Comparison of ENCODE assay signal across 27 mouse cellular contexts in the genomic region with DNA sequence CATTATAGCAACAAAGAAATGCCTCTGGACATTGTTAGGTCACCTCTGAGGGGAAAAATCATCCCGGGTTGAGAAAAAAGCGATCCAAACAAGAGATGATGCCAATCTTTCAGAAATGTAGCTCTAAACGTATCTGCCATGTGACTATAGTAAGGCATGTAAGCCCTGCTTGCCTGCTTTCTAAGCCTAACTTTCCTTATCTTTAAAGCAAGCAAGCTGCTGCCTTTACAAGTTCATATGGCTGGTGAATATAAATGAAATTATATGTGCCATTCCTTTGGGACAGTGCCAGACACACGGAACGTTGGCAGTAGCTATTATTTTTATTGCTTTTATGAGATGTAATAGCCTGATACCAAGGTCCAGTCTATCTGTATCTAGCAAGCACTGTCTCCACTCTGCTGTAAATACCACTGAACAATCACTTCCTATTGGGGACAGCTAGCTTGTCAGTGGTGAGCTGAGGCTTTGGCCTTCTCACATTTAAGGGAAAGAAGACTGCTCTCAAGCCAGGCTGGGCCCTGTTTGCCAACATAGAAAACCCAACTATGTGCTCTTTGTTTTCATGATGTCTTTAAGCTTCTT.
"Had no signal": no experiment of that assay in that cellular context is flagged by ENCODE, and none has a peak within 500 bp of the region (broad histone marks: within the 10 kb centered on the region; RNA-seq: fewer than 3 reads in every experiment).

No protein-coding gene starts in this region.

- H3K9ac ChIP-seq: heart, embryonic 13.5 days; heart, embryonic 15.5 days; hindbrain, embryonic 12.5 days; hindbrain, embryonic 14.5 days; kidney, embryonic 15.5 days; limb, embryonic 12.5 days; liver, embryonic 13.5 days had no signal

- H3K4me2 ChIP-seq: heart, embryonic 11.5 days; heart, embryonic 13.5 days; heart, embryonic 15.5 days; hindbrain, embryonic 12.5 days; hindbrain, embryonic 14.5 days; kidney, embryonic 15.5 days; limb, embryonic 12.5 days; liver, embryonic 11.5 days; liver, embryonic 13.5 days had no signal

- DNase-seq: gastrocnemius, adult 2 months; gastrocnemius, postnatal 10 days; gastrocnemius, postnatal 25 days; heart, adult 2 months; heart, postnatal 4 days; kidney, adult 11 months; kidney, adult 2 months; kidney, adult 9 months; kidney, postnatal 14 days; kidney, postnatal 36 days; liver; liver, embryonic 13.5 days had no signal

- H3K27me3 ChIP-seq: heart, embryonic 13.5 days; heart, embryonic 15.5 days; hindbrain, embryonic 12.5 days; kidney, embryonic 15.5 days; limb, embryonic 12.5 days; liver, embryonic 13.5 days had no signal

- H3K36me3 ChIP-seq: heart, embryonic 13.5 days; heart, embryonic 15.5 days; hindbrain, embryonic 10.5 days; hindbrain, embryonic 12.5 days; kidney, embryonic 15.5 days; limb, embryonic 10.5 days; limb, embryonic 12.5 days; liver, embryonic 13.5 days had no signal

- H3K9me3 ChIP-seq: heart, embryonic 13.5 days; heart, embryonic 15.5 days; hindbrain, embryonic 10.5 days; hindbrain, embryonic 12.5 days; kidney, embryonic 15.5 days; limb, embryonic 10.5 days; limb, embryonic 12.5 days; liver, embryonic 13.5 days had no signal

- H3K4me1 ChIP-seq: heart, embryonic 13.5 days; heart, embryonic 15.5 days; hindbrain, embryonic 10.5 days; hindbrain, embryonic 12.5 days; kidney, embryonic 15.5 days; limb, embryonic 10.5 days; liver, embryonic 13.5 days had no signal

- H3K4me3 ChIP-seq: gastrocnemius, adult 2 months; heart, adult 2 months; heart, embryonic 13.5 days; heart, embryonic 15.5 days; hindbrain, embryonic 10.5 days; hindbrain, embryonic 12.5 days; kidney, embryonic 15.5 days; layer of hippocampus, adult 2 months; left cerebral cortex, adult 2 months; limb, embryonic 10.5 days; limb, embryonic 12.5 days; liver, embryonic 13.5 days had no signal

- H3K27ac ChIP-seq: gastrocnemius, adult 2 months; heart, adult 2 months; heart, embryonic 13.5 days; heart, embryonic 15.5 days; hindbrain, embryonic 10.5 days; hindbrain, embryonic 12.5 days; hindbrain, embryonic 14.5 days; kidney, embryonic 15.5 days; kidney, postnatal 0 days; layer of hippocampus, adult 2 months; left cerebral cortex, adult 2 months; limb, embryonic 10.5 days; limb, embryonic 12.5 days; liver, embryonic 13.5 days had no signal

- ATAC-seq: hindbrain, embryonic 16.5 days; inflammation-experienced regulatory T-cells, adult 6 months had no signal
